Mouse (Mus musculus): ENCODE results near the gene Fat2. TPM values are rescaled to one million over a fixed set of nuclear protein-coding genes. Genes with fewer than 3 reads are reported as not detected.

The Fat2 gene
- polyA plus RNA-seq, 1 experiment from 2014 or later, result 0.29 TPM

DNA sequence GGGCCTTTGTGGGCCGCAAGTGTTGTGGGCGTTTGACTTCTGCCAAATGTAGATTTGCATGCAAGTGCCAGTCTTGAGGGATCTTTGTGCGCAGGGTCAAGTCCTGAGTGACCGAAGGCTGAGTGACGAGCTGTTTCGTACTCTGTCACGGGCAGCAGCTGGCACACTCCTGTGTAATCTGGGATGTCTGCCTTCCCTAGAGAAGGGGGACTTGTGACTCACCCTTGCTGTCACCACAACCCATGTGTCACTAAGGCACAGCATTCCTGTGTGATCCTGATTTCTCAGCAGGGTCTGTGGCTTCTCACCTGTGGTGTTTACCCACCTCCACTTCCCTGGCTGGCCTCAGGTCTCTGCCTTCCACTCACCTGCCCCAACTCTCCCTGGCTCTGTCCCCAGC is 118.5 kb downstream of the Fat2 start:
- no peak for TF ChIP-seq CTCF (IDR thresholded peaks at IDR 0.05; ENCODE audit: low read depth)
- DNase-seq, result no peak
- no peak for ATAC-seq (ENCODE audit: insufficient read depth)
- Histone ChIP-seq H3K4me1 (ENCODE audit: insufficient read depth) (peaks cover 6% of the 10 kb centered on the region; the same call in 1 of the 2 replicates), H3K9ac (no peak overlapping the region), H3K4me3 (ENCODE audit: low read depth, low read length) (no peak overlapping the region), H3K27ac (ENCODE audit: low read depth) (no peak overlapping the region), H3K36me3 (ENCODE audit: insufficient read depth) (peaks cover 12% of the 10 kb centered on the region; the same call in 1 of the 2 replicates), H3K9me3 (ENCODE audit: low read depth, low read length) (no peaks in the 10 kb centered on the region), H3K4me2 (no peak overlapping the region), H3K27me3 (ENCODE audit: insufficient read depth, low read length) (no peaks in the 10 kb centered on the region)
- 84% methylated on average over 7 of the region's 7 CpGs for whole genome bisulfite sequencing

DNA sequence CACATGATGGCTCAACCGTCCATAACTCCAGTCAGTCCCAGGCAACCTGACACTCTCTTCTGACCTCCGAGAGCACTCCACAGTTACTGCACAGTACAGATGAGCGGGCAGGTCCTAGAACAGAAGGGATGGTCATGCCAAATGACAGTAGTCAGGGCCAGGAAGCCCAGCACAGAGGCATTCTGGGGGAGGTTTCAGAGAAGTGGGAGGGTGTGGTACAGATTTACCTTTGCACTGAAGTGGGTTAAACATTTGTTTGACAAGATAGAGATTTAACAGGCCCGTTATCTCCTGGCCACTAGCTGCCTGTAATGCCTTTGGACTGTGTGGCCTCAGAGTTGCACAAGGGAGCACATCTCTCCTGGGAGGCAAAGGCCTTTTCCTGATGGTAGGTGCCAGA is 118.9 kb downstream of the Fat2 start:
- no peaks in the 10 kb centered on the region for H3K27me3 ChIP-seq (ENCODE audit: insufficient read depth, low read length)
- TF ChIP-seq CTCF (IDR thresholded peaks at IDR 0.05; ENCODE audit: low read depth), result no peak
- peaks cover 8% of the 10 kb centered on the region; the same call in 1 of the 2 replicates for H3K36me3 ChIP-seq (ENCODE audit: insufficient read depth)
- WGBS, result 57% methylated on average over 4 of the region's 4 CpGs
- H3K9ac ChIP-seq, result no peak overlapping the region
- no peak overlapping the region for H3K4me3 ChIP-seq (ENCODE audit: low read depth, low read length)
- H3K4me2 ChIP-seq, result no peak overlapping the region
- H3K27ac ChIP-seq (ENCODE audit: low read depth), result no peak overlapping the region
- no peak for DNase-seq
- ATAC-seq (ENCODE audit: insufficient read depth), result no peak
- H3K4me1 ChIP-seq (ENCODE audit: insufficient read depth), result peaks cover 6% of the 10 kb centered on the region; the same call in 1 of the 2 replicates
- no peaks in the 10 kb centered on the region for H3K9me3 ChIP-seq (ENCODE audit: low read depth, low read length)

- no peak for TF ChIP-seq CTCF (IDR thresholded peaks at IDR 0.05; ENCODE audit: low read depth)
- Histone ChIP-seq H3K4me1 (ENCODE audit: insufficient read depth) (peaks cover 6% of the 10 kb centered on the region; the same call in 1 of the 2 replicates), H3K9me3 (ENCODE audit: low read depth, low read length) (no peaks in the 10 kb centered on the region), H3K4me2 (no peak overlapping the region), H3K4me3 (ENCODE audit: low read depth, low read length) (no peak overlapping the region), H3K27me3 (ENCODE audit: insufficient read depth, low read length) (no peaks in the 10 kb centered on the region), H3K27ac (ENCODE audit: low read depth) (peak overlapping the region; percentile 3; the same call in 1 of the 2 replicates), H3K9ac (no peak overlapping the region), H3K36me3 (ENCODE audit: insufficient read depth) (peaks cover 8% of the 10 kb centered on the region; the same call in 1 of the 2 replicates)
- DNase-seq, result peak; percentile 85
- WGBS, result 39% methylated on average over 13 of the region's 13 CpGs
- ATAC-seq (ENCODE audit: insufficient read depth), result peak; percentile 77
Observed at GRCm38 (mm10) chr11:55216830-55217229, 119.5 kb downstream of the Fat2 start.

DNA sequence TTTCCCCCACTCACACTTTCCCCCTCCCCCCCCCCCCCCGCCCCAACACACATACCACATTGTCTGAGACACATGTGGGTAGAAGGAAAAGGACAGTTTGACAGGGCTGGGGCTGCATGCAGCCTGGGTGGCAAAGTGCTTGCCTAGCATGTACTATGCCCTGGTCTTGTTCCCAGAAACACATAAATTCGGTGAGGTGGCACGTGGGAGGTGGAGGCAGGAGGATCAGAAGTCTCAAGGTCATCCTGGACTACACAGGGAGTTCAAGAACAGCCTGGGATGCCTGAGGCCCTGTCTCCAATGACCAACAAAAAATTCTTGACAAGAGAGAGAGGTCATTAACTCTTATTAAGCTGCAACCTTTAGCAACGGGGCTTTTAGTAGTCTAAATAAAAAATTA is 120.3 kb downstream of the Fat2 start:
- no peaks in the 10 kb centered on the region for H3K9me3 ChIP-seq (ENCODE audit: low read depth, low read length)
- peaks cover 6% of the 10 kb centered on the region; the same call in 1 of the 2 replicates for H3K4me1 ChIP-seq (ENCODE audit: insufficient read depth)
- no peak for TF ChIP-seq CTCF (IDR thresholded peaks at IDR 0.05; ENCODE audit: low read depth)
- ATAC-seq (ENCODE audit: insufficient read depth) (no peak), DNase-seq (no peak)
- H3K36me3 ChIP-seq (ENCODE audit: insufficient read depth), result peaks cover 8% of the 10 kb centered on the region; the same call in 1 of the 2 replicates
- no peak overlapping the region for H3K4me3 ChIP-seq (ENCODE audit: low read depth, low read length)
- no peak overlapping the region for H3K27ac ChIP-seq (ENCODE audit: low read depth)
- H3K9ac ChIP-seq, result no peak overlapping the region
- H3K4me2 ChIP-seq, result no peak overlapping the region
- WGBS, result 58% methylated on average over 4 of the region's 4 CpGs
- no peaks in the 10 kb centered on the region for H3K27me3 ChIP-seq (ENCODE audit: insufficient read depth, low read length)

- H3K9me3 ChIP-seq (ENCODE audit: low read depth, low read length), result no peaks in the 10 kb centered on the region
- H3K4me2 ChIP-seq, result no peak overlapping the region
- peaks cover 6% of the 10 kb centered on the region; the same call in 1 of the 2 replicates for H3K4me1 ChIP-seq (ENCODE audit: insufficient read depth)
- 0 out of 2 replicates have a peak, but pooled peaks cover 4% of the 10 kb centered on the region for H3K36me3 ChIP-seq (ENCODE audit: insufficient read depth)
- no peak overlapping the region for H3K27ac ChIP-seq (ENCODE audit: low read depth)
- 70% methylated on average over 3 of the region's 3 CpGs for WGBS
- no peak overlapping the region for H3K9ac ChIP-seq
- TF ChIP-seq CTCF (IDR thresholded peaks at IDR 0.05; ENCODE audit: low read depth), result no peak
- no peak overlapping the region for H3K4me3 ChIP-seq (ENCODE audit: low read depth, low read length)
- ATAC-seq (ENCODE audit: insufficient read depth) (no peak), DNase-seq (peak; percentile 11)
- no peaks in the 10 kb centered on the region for H3K27me3 ChIP-seq (ENCODE audit: insufficient read depth, low read length)
Observed at GRCm38 (mm10) chr11:55214978-55215377, 121.4 kb downstream of the Fat2 start.

- WGBS, result 77% methylated on average over 5 of the region's 5 CpGs
- DNase-seq (no peak), ATAC-seq (ENCODE audit: insufficient read depth) (no peak)
- no peak overlapping the region for H3K4me2 ChIP-seq
- no peaks in the 10 kb centered on the region for H3K27me3 ChIP-seq (ENCODE audit: insufficient read depth, low read length)
- 0 out of 2 replicates have a peak, but pooled peaks cover 4% of the 10 kb centered on the region for H3K36me3 ChIP-seq (ENCODE audit: insufficient read depth)
- TF ChIP-seq CTCF (IDR thresholded peaks at IDR 0.05; ENCODE audit: low read depth), result no peak
- H3K4me1 ChIP-seq (ENCODE audit: insufficient read depth), result peaks cover 6% of the 10 kb centered on the region; the same call in 1 of the 2 replicates
- H3K9me3 ChIP-seq (ENCODE audit: low read depth, low read length), result no peaks in the 10 kb centered on the region
- H3K4me3 ChIP-seq (ENCODE audit: low read depth, low read length), result no peak overlapping the region
- H3K27ac ChIP-seq (ENCODE audit: low read depth), result no peak overlapping the region
- no peak overlapping the region for H3K9ac ChIP-seq
Observed at GRCm38 (mm10) chr11:55214161-55214560, 122.2 kb downstream of the Fat2 start.

- H3K4me3 ChIP-seq (ENCODE audit: low read depth, low read length), result no peak overlapping the region
- 0 out of 2 replicates have a peak, but pooled peaks cover 4% of the 10 kb centered on the region for H3K36me3 ChIP-seq (ENCODE audit: insufficient read depth)
- DNase-seq, result no peak
- no peak for TF ChIP-seq CTCF (IDR thresholded peaks at IDR 0.05; ENCODE audit: low read depth)
- WGBS, result 90% methylated on average over 4 of the region's 4 CpGs
- no peaks in the 10 kb centered on the region for H3K9me3 ChIP-seq (ENCODE audit: low read depth, low read length)
- no peak overlapping the region for H3K9ac ChIP-seq
- H3K4me1 ChIP-seq (ENCODE audit: insufficient read depth), result peaks cover 6% of the 10 kb centered on the region; the same call in 1 of the 2 replicates
- no peaks in the 10 kb centered on the region for H3K27me3 ChIP-seq (ENCODE audit: insufficient read depth, low read length)
- no peak for ATAC-seq (ENCODE audit: insufficient read depth)
- no peak overlapping the region for H3K4me2 ChIP-seq
- no peak overlapping the region for H3K27ac ChIP-seq (ENCODE audit: low read depth)
Observed at GRCm38 (mm10) chr11:55213518-55213917, 122.8 kb downstream of the Fat2 start.
